Mouse (Mus musculus): ENCODE measurements around the gene 3425401B19Rik. TPM values are rescaled to one million over a fixed set of nuclear protein-coding genes. Genes with fewer than 3 reads are reported as not detected.

Gene 3425401B19Rik
- polyA plus RNA-seq (2014; fragmentation: Illumina TruSeq; extraction: RNeasy Lipid Tissue Mini Kit (QIAGEN cat#74804); ENCODE audit: low read depth, low replicate concordance): not detected

DNA sequence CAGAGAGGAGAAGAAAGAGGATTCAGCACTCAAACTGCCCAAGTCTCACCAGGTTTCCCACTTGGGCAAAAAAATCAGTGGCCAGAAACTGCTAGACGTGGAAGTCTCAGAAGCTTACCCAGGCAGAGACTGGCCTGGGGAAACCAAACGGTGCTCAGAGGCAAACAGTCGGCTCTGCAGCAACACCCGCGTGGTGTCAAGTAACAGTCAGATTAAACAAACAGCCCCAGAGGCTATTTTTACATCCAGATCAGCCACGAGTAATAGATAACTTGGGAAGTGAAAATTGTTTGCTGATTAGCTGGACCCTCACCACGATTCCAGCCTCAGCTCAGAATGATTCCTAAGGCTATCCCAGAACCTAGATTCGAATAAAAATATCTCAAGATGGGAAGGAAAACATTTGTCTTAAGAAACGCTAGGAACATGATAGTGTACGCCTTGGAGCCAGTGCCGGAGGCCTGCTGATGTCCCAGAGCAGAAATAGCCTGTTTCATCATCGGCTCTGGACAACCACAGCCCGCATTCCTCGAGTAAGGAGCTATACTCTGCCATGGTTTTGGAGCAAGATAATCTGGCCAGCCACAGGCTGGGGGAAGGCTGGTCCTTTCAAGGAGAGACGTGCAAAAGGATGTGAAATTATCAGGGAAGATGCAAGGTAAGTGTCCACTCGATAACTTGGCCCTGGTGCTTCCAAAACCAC lies at the start of gene 3425401B19Rik:
3425401B19Rik (minus strand) TSS at position 170 of the 703 bp plus-strand sequence.

Other genes with a start within 250 kb of the 3425401B19Rik start
- gene Slc18a3, start 220.4 kb downstream of the 3425401B19Rik start, polyA plus RNA-seq (2014; fragmentation: Illumina TruSeq; extraction: RNeasy Lipid Tissue Mini Kit (QIAGEN cat#74804); ENCODE audit: low read depth, low replicate concordance): not detected
- gene Chat, start 219.3 kb downstream of the 3425401B19Rik start, polyA plus RNA-seq (2014; fragmentation: Illumina TruSeq; extraction: RNeasy Lipid Tissue Mini Kit (QIAGEN cat#74804); ENCODE audit: low read depth, low replicate concordance): not detected
- 7.7 TPM for gene Ercc6, start 171.8 kb downstream of the 3425401B19Rik start, polyA plus RNA-seq (2014; fragmentation: Illumina TruSeq; extraction: RNeasy Lipid Tissue Mini Kit (QIAGEN cat#74804); ENCODE audit: low read depth, low replicate concordance)
- not detected for gene Prrxl1, start 85.9 kb downstream of the 3425401B19Rik start, polyA plus RNA-seq (2014; fragmentation: Illumina TruSeq; extraction: RNeasy Lipid Tissue Mini Kit (QIAGEN cat#74804); ENCODE audit: low read depth, low replicate concordance)
- gene Tmem273, start 100.7 kb upstream of the 3425401B19Rik start, polyA plus RNA-seq (2014; fragmentation: Illumina TruSeq; extraction: RNeasy Lipid Tissue Mini Kit (QIAGEN cat#74804); ENCODE audit: low read depth, low replicate concordance): not detected
- gene Fam170b, start 148.7 kb upstream of the 3425401B19Rik start, polyA plus RNA-seq (2014; fragmentation: Illumina TruSeq; extraction: RNeasy Lipid Tissue Mini Kit (QIAGEN cat#74804); ENCODE audit: low read depth, low replicate concordance): not detected
- 7.5 TPM for gene Vstm4, start 171.5 kb upstream of the 3425401B19Rik start, polyA plus RNA-seq (2014; fragmentation: Illumina TruSeq; extraction: RNeasy Lipid Tissue Mini Kit (QIAGEN cat#74804); ENCODE audit: low read depth, low replicate concordance)